Mouse (Mus musculus) pancreas, adult 10 weeks (tissue): ENCODE measurements around the gene Gm8453. TPM values are rescaled to one million over a fixed set of nuclear protein-coding genes. Genes with fewer than 3 reads are reported as not detected.

Experiments
- polyA plus RNA-seq: library from polyadenylated mRNA; stranded (reverse); fragments of 350-450 nt; fragmentation: Illumina TruSeq; extraction: RNeasy Lipid Tissue Mini Kit (QIAGEN cat#74804); gene quantifications from one replicate; pipeline ENCODE4 v1.2.3, GENCODE M21; 2015; ENCODE audit warnings: low read depth, low replicate concordance; ENCODE audit not compliant: insufficient read depth

Gm8453 gene
- not detected for polyA plus RNA-seq

DNA sequence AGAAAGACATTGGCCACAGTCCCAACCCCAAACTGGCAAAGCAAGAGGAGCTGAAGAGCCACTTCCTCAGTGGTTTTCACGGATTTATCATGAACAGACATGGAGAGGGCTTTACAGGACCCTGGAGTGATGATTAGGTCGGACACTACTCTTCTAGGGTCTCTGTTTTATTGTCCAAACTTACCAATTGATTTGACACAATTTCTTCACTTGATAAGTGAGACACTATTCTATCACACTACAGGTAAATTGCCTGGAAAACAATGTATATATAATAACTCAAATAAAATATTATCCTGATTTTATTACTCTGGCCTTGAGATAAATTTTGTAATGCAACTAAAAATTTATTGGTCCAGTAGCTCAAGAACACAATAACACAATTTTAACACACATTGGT lies at the start of gene Gm8453:
Gene Gm8453 (minus strand): TSS at position 101 of the 400 bp plus-strand sequence.

DNA sequence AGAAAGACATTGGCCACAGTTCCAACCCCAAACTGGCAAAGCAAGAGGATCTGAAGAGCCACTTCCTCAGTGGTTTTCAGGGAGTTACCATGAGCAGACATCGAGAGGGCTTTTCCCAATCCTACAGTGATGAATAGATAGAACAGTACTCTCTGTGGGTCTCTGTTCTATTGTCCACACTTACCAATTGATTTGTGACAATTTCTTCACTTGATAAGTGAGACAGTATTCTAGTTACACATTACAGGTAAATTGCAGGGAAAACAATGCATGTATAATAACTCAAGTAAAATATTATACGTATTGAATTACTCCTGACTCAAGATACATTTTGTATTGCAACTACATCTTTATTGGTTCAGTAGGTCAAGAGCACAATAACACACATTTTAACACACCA lies 28.1 kb downstream of the Gm8453 start, which contains the start of gene Gm8653:
Gene Gm8653 (minus strand): TSS at position 101 of the 400 bp plus-strand sequence.

DNA sequence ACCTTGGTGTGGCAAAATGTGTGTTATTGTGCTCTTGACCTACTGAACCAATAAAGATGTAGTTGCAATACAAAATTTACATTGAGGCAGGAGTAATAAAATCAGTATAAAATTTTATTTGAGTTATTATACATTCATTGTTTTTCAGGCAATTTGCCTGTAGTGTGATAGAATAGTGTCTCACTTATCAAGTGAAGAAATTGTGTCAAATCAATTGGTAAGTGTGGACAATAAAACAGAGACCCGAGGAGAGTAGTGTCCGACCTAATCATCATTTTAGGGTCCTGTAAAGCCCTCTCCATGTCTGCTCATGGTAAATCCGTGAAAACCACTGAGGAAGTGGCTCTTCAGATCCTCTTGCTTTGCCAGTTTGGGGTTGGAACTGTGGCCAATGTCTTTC lies 40.2 kb downstream of the Gm8453 start, which contains the start of gene Vmn1r143:
Gene Vmn1r143 (plus strand): TSS at position 301 of the 400 bp plus-strand sequence.

Other genes with a start within 250 kb of the Gm8453 start
- not detected for gene Vmn1r137, start 234.9 kb downstream of the Gm8453 start, polyA plus RNA-seq
- not detected for gene Vmn1r138, start 200.6 kb downstream of the Gm8453 start, polyA plus RNA-seq
- gene Gm6176, start 173.2 kb downstream of the Gm8453 start, polyA plus RNA-seq: not detected
- gene Vmn1r139, start 160.4 kb downstream of the Gm8453 start, polyA plus RNA-seq: not detected
- gene Gm16451, start 111.2 kb downstream of the Gm8453 start, polyA plus RNA-seq: not detected
- not detected for gene Gm10666, start 94.7 kb downstream of the Gm8453 start, polyA plus RNA-seq
- not detected for gene Vmn1r142, start 65.4 kb downstream of the Gm8453 start, polyA plus RNA-seq
- gene Vmn1r143, start 40.1 kb downstream of the Gm8453 start, polyA plus RNA-seq: not detected
- not detected for gene Gm8653, start 28.2 kb downstream of the Gm8453 start, polyA plus RNA-seq
- gene Gm4187, start 100.2 kb upstream of the Gm8453 start, polyA plus RNA-seq: not detected
- gene Gm8660, start 141.6 kb upstream of the Gm8453 start, polyA plus RNA-seq: not detected
- not detected for gene Vmn1r148, start 184.1 kb upstream of the Gm8453 start, polyA plus RNA-seq
- not detected for gene Vmn1r149, start 208.7 kb upstream of the Gm8453 start, polyA plus RNA-seq
- not detected for gene Gm10665, start 234.6 kb upstream of the Gm8453 start, polyA plus RNA-seq